Mouse (Mus musculus): ENCODE measurements around the gene Sardh.
A peak's percentile ranks its signal among the peaks of the same experiment; 100 is the strongest.

Gene Sardh

GRCm38 (mm10) chr2:27226572-27226971 lies 21.6 kb downstream of the Sardh start:
- no peak for DNase-seq (ENCODE audit: low read depth)

- no peak for DNase-seq (ENCODE audit: low read depth)
These were observed 25.1 kb downstream of the Sardh start for GRCm38 (mm10) chr2:27223012-27223421.

- DNase-seq (ENCODE audit: low read depth) = no peak
These were observed 29.6 kb downstream of the Sardh start for GRCm38 (mm10) chr2:27218569-27218968.

DNA sequence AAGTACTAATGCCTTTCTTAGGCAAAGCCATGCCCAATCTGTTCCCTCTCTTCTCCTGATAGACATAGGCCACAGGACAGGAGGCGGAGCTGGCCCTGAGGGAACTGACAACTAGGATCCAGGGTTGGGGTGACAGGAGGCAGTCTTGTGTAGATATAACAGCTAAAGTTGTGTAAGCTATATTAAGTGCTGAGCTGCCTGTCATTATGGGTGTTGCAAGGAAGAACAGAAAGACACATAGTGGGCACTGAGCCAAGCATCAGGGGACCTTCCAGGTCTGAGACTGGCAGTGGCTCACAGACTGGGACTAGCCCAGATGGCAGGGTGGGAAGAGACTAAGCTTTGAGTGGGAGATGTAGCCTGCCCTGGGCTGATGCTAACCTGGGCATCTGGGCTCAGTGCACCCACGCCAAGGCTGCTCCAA lies 30.0 kb downstream of the Sardh start:
- peak; percentile 4 for DNase-seq (ENCODE audit: low read depth)

GRCm38 (mm10) chr2:27215537-27215936 lies 32.6 kb downstream of the Sardh start:
- DNase-seq (ENCODE audit: low read depth) = no peak

DNA sequence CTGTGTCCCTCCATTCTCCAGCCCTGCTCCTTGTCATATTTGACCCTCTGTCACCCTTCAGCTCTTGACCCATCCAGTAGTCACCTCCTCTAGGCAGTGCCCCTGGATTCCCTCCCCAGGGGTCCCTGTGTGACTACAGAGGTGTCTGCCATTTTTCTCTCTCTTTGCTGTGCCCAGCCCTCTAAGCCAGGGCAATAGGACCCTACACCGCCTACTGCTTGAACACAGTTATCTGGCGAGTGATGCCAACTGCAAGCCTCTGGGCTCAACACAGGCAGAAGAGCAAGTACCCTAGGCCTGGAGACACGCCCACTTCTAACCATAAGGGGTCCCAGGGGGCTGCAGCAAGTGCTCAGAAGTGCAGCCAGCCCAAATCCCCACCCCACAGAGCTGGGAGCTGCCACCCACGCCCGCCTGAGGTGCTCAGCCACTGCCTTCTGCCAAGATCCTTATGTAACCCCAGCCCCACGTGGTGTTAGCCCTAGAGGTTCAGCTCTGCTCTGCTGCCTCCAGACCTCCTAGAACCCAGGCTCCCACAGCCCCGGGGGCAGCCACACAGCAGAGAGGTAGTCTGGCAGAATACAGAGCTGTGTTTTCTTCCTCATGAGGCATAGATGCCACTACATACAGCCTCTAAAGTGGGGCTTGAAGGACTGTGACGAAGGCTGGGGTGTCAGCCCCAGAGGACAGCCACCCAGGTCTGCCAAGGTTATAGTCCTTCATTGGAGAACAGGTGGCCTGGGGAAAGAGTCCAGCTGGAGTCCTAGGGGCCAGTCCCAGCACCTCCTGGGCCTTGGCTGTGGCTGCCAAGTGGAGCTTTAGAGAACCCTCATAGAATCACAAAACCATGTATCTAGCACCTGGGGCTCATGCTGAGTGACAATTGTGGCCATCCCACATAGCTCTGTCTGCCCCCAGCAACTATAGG lies 35.9 kb downstream of the Sardh start:
- no peak for DNase-seq (ENCODE audit: low read depth)

GRCm38 (mm10) chr2:27210676-27211210 lies 37.4 kb downstream of the Sardh start:
- DNase-seq (ENCODE audit: low read depth) = peak; percentile 18

DNA sequence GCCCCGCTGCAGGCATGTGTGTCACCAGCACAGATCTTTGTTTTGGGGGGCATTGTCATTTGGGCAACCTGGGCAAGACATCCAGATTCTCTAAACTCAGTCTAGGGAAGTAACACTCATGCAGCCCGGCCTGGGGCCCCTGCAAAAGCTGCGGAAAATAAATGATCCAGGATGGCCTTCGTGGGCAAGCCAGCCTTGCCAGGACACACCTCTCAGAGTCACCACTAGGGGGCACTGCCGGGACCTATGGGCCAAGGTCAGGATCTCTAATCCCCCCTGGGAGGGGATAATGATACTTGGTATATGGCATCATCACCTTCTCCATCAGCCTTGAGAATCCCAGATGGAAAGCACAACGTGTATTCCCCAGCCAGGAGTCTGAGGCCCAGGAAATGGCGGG lies 37.9 kb downstream of the Sardh start:
- DNase-seq (ENCODE audit: low read depth) = peak; percentile 40

DNA sequence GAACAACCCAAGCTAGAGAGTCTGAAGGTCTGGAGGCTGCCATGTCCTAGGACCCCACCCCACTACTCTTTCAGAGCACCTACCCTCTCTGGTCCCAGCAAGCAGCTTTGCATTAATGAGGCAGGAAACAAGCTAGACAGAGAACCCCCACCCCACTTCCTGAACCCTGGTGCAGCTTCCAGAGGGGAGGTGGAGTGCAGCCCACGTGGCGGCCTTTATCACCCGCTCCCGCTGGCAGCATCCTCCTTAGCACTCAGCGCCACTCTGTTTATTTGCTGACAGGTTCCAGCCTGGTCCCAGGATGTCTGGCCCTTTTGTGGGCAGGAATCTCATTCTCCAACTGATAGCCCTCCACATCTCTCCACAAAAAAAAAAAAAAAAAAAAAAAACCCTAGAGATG lies 38.3 kb downstream of the Sardh start:
- no peak for DNase-seq (ENCODE audit: low read depth)

DNA sequence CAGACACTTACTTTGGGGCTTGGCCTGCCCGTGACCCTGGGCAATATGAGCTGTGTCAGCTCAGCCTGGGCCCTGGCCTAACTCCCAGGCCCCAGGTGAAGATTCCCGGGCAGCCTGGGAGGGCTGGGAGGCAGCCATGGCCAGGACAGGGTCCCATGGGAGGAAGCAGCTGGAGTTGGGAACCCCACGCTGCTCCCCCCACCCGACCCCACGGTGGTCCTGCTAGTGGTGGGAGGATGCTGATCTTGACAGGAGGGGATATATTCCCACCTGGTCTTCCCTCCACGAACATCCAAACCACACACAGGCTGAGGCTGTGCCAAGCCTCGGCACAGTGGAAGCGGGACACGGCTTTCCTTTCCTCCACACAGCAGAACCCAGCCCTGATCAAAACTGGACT lies 38.8 kb downstream of the Sardh start:
- no peak for DNase-seq (ENCODE audit: low read depth)

- no peak for DNase-seq (ENCODE audit: low read depth)
These were observed 41.0 kb downstream of the Sardh start for GRCm38 (mm10) chr2:27207126-27207525.

DNA sequence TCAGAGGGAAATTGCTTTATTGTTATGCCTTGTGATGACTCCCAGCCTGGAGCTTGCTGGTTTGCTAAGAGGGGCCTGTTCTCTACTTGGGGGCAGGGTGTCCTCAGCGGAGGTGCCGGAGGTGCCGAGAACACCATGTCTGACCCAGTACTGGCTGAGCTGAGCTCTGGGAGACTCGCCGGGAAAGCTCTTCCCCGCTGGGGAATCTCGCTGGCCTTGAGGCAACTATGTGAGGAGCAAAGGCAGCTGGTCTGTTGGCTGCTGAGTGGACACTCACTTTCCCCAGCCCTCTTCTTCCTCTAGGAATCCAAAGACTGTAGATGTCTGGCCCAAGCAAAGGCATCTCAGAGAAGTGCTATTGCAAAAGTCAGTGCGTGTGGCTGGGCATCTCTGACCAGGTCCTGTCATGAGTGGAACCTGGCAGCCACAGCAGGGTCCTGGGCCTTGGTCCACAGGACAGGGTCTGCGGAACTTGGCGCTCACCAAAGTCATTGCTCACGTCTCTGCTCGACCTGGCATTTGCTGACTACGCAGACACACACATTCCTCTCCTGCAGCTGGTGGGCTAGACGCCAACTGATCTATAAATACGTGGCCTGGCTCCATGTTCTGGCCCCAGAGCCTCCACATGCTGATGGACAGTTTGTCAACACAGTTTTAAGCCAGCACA lies 41.9 kb downstream of the Sardh start:
- DNase-seq (ENCODE audit: low read depth) = no peak

GRCm38 (mm10) chr2:27205666-27206065 lies 42.5 kb downstream of the Sardh start:
- DNase-seq (ENCODE audit: low read depth) = no peak

DNA sequence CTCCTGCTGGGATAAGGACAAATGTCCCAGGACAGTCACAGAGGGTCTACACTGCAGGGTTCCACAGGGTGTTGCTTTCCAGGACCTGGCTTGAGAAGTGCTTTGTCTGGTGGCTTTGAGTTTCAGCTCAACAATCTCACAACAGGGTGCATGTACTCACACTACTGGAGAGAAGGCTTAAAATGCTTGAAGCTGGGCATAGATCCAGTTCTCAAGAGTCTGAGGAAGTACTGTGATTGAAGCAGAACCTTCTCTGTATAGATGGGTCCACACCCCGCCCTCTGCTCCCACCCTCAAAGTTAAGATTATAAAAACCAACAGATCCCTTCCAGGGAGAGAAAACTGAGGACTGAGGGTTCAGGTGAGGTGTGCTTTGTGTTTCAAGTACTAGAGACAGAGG lies 47.6 kb downstream of the Sardh start:
- no peak for DNase-seq (ENCODE audit: low read depth)

DNA sequence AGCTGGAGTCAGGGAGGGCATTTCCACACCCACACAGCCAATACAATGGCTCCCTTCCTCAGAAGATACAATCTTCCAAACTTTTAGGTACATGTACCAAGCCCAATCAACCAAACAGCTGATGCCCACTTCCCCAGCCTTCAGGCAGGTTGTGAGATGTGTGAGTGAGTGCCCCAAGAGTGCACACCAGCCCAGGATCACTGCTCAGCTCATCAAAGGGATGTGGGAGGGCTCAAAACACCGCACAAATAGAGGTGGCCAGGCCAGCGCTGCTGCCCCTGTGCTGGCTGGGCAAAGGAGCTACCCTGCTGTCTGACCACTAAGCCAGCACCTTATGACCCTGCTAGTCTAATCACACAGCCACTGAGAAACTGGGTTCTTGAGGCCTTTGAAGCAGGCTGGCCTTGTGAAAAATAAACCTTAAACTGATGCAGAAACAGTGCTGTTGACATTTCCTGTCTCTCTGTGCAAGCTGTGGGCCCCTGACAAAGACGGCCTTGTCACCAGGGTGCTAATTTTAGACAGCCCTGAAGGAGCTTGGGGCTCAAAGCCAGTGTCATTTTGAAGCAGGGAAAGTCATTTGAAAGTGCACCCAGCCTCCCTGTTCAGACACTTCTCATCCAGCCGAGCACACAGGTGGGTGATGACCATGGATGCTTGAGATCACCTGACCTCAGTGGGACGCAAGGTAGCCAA lies 49.4 kb downstream of the Sardh start:
- peak; percentile 2 for DNase-seq (ENCODE audit: low read depth)

DNA sequence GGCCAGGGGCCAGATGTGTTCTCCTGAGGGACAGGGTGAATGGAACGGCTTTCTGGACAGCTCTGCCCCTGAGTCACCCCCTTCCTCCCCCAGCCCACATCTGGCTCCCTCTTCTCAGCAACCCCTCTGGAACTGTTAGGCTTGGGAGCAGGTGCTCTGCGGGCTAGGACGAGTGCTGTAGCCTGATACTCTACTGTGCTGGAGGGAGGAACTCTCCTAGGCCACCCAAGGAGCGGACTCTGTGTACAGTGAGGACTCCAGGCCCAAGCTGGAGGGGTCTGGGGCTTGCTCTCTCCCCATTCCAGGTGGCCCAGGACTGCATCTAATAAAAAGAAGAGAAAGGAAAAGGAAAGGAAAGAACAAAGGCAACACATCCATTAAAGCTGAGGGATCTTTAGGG lies 58.1 kb downstream of the Sardh start:
- DNase-seq (ENCODE audit: low read depth) = no peak

DNA sequence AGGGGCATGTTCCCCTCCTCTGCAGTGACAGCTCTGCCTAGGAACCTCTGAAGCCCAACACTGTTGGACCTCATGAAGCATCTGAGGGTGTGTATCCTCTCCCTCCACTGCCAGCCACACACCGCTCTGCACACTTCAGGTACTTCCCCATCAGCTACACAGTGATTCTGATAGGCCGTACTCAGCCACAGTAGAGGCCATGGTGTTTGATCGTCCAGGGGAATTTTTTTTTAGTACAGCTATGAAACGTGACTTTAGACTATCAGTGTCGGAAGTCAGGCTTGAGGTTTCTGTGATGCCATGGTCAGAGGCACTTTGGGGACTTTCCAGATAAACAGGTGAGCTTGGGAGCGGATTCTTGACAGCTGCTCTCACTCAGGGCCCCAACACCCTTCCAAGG lies 60.6 kb downstream of the Sardh start:
- DNase-seq (ENCODE audit: low read depth) = no peak

- DNase-seq (ENCODE audit: low read depth) = no peak
These were observed 64.4 kb downstream of the Sardh start for GRCm38 (mm10) chr2:27183734-27184133.

DNA sequence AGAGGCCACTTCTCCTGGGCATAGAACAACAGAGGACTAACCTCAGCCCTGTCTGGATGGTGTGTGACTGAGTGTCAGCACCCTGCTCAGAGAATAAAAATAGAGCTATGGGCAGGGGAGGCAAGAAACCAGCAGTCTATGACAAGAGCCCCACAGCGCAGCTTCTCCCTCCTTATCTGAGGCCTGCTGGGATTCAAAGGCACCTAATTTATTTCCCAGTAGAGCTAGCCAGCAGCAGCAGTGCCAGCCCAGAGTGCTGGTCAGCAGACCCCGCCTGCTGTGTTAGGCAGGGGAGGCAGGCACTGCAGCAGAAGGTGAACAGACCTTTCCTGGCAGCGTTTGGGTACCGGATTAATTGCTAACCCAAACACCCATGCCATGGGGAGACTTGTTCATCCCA lies 66.2 kb downstream of the Sardh start:
- no peak for DNase-seq (ENCODE audit: low read depth)

GRCm38 (mm10) chr2:27179101-27179500 lies 69.0 kb downstream of the Sardh start:
- DNase-seq (ENCODE audit: low read depth) = no peak

DNA sequence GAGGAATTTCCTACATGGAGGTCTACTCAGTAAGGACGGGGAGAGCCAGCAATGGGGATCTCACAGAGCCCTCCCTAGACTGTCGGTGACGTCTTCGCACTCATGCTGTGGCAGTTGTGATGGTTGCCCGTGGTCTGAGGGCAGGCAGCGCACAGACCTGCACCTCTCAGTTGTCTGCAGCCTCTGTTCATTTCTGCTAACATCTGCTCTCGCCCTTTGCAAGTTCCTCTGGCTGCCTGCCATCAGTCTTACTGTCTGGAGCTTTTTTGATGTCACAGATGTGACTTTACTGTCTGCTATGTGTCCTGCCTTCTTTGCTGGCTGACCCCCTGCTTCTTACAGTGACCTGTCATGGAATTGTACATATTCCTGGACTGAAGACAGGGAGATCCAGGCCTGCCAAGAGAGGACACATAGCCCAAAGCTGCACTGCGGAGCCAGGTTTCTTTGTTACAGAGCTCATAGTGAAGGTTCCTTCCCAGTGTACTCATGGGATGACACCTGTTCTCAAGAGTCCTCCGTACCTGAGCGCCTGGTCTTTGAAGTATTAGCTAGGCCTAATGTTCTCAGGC lies 72.4 kb downstream of the Sardh start:
- DNase-seq (ENCODE audit: low read depth) = no peak

DNA sequence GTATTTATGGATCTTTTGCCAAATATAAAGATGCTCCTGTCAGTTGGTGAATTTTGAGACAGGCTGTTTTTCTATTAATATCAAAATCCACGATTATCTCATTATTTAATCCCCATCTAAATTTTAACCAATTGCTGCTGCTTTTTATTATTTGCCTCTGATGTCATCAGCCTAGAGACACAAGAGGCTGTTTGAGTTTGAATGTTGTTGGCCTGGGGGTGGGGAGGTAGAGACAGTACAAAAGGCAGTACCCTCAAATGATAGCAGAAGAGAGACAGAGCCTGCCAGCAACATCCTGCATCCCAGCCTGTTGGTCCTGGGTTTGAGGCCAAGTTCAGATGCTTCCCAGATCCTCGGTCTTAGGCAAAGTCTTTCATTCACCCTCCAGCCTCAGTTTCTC lies 73.9 kb downstream of the Sardh start:
- DNase-seq (ENCODE audit: low read depth) = no peak

Data from 416B (cell line).